Mouse (Mus musculus): ENCODE results near the gene Aspm. TPM values are rescaled to one million over a fixed set of nuclear protein-coding genes. Genes with fewer than 3 reads are reported as not detected.
"Not testable (repeated sequence)": the region's sequence is repeated elsewhere in the genome, so short reads cannot be mapped to it uniquely, and the experiment has no call there.

The Aspm gene
- total RNA-seq (2021): 1 to 10 TPM in 1 of 2 experiments, under 1 TPM in 1; 0.83 to 1.8 TPM
- polyA plus RNA-seq (2012; rRNA removed): 0.10 and 0.15 TPM in 2 replicates
- long read RNA-seq: 0 reads

DNA sequence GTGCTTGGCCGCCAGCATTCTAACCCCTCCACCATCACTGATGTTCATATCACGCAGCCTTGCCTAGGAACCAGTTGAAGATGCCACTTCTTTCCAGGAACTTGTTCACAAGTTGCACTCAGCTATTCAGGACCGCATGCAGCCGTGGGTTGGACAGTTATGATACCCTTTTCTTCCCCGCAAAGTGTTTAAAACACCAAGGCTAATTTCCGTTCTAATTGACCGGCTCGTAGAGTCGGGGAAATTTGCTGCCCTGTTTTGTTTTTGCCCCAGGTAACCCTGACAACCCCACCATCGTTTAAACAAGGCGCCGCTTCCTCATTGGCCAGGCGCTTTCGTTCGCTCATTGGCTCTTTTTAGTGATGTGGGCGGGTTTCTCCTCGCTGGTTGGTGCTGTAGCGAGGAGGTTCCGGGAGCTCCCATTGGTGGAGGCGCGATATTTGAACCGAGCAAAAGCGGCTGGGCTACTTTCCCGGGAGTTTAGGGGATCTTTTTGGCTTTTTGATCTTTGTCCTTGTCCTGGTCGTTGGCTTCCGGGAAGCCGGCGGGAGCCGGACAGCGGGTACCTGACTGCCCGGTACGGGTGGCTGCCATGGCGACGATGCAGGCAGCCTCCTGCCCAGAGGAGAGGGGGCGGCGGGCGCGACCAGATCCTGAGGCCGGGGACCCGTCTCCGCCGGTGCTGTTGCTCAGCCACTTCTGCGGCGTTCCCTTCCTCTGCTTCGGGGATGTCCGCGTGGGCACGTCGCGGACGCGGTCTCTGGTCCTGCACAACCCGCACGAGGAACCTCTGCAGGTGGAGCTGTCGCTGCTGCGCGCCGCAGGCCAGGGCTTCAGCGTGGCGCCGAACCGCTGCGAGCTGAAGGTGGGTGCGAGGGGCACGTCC, at the start of gene Aspm:
Aspm (plus strand) TSS at position 433 of the 886 bp plus-strand sequence.
- peak; percentile 93 for DNase-seq

DNA sequence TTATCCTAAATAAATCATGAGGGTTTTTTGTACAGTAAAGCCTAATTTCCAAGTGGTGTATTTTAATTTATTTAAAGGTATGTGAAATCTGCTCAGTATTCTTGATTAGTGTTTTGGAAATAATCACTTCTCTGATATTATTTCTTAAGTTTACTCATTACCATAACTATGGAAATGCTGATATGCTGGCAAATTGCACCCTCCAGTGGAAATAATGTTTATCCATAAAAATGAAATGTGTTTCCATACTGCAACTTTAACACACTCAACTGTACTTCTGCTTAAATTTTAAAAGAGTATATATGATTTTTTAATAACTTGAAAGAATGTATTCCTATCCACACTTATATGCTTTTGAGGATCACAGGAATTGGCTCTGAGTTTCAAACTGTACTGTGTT, 48.8 kb upstream of the Aspm start:
- DNase-seq: no peak

DNA sequence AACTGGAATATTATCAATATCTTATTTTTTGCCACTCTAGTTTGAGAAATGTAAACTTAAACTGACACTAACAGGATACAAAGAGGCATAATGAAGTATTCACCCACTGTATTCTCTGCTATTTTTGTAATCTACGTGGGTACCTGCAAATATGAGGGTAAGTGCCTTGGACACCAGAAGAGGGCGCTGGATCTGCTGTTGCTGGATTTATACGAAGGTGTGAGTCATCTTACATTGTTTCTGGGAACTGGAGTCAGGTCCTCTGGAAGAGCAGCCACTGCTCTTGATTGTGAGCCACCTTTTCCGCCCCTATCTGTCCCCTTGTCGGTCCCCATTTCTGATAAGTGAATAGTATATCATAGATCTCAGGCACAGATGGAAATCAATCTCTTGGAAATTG, 46.9 kb upstream of the Aspm start:
- peak; percentile 6 for DNase-seq

DNA sequence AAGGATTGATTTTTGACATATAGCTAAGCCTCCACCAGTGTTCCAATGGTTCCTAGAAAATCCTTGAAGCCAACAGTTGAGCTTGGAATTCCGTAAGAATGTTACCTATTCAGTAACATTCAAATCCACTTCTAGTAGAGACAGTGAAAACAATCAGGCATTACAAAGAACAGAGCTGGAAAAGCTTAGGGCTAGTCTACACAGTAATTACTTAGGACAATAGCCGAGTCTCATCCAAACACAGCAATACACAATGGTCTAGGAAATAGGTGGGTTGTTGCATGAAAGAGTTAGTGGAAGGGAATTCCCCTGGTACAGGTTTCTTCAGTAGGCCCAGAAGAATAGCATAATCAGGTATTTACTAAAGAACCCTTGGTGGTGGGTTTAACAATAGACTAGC, 42.2 kb upstream of the Aspm start:
- not testable (repeated sequence) for DNase-seq

DNA sequence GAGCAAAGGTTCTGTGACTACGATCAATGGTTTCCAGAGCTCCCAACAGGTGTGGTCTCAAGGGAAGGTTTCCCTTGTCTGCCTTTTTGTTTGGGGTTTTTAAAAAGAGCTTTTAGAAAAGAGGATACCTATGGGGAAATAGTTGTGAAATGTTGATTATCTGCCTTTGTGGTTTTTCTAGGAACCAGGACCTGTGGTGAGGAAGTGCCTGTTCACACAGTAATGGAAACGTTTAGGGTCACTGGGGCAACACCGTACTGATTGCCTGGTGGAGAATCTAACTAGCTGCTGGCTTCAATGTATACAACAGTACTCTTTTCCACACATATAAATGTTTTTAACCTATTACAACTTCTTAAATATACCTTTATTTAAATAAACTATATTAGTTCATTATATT, 41.1 kb upstream of the Aspm start:
- no peak for DNase-seq

DNA sequence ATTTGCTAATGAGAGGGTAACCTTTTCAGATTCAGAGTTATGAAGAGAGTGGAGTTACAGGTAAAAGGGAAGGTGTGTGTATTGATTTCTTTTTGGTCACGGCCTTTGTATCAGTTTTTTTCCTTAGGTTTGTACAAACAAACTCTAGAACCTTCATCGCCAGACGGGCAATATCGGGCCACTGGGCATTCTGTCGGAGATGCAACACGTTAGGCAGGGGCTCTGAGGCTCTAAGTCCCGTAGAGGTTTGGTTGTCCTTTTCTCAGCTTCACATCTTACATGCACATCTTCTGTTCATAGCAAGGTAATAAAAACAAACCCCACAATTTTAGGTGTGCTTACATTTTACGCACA, 33.1 kb upstream of the Aspm start:
- peak; percentile 13 for DNase-seq

DNA sequence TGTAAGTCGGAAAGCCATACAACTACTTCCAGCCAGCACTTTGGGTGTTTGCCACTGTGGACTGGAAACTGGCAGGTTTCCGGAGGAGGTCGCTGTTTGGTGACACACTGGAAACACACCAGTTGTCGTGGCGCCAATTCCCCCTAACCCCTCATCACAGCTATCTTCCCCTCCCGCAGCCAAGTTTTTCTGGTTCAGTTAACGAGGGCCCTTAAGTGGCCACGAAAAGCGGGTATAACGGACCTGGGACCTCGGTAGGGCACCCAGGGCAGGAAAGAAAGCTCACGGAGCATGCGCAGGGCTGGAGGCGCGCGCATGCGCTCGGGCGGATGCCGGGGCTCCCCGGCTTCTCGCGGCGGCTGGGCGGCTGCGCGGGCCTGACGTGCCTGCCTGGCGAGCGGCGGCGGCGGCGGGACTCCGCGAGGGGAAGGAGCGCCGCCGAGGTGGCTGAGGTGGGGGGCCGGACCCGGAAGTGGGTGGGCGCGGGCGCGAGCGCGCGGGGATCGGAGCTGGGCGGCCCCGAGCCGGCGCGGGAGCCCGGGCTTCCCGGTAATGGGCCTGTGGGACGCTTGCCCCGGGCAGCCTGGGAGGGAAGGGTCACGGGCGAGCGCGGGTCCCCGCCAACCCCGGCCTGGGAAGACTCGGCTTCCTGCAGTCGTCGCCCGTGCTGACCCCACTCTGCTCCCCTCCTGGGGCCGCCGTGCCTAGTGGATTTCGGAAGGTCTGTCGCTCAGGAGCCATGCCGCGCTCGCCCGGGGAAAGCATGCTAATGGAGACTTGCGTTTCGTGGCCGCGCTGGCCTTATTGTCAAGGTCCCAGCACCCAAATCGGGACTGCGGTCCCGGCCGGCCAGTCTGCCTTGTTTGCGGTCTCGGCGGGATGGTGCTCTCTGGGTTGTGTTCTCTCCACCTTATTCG, 32.4 kb upstream of the Aspm start, which contains the start of gene Zbtb41:
Zbtb41 (plus strand) TSS at position 414 of the 917 bp plus-strand sequence.
- peak; percentile 94 for DNase-seq

DNA sequence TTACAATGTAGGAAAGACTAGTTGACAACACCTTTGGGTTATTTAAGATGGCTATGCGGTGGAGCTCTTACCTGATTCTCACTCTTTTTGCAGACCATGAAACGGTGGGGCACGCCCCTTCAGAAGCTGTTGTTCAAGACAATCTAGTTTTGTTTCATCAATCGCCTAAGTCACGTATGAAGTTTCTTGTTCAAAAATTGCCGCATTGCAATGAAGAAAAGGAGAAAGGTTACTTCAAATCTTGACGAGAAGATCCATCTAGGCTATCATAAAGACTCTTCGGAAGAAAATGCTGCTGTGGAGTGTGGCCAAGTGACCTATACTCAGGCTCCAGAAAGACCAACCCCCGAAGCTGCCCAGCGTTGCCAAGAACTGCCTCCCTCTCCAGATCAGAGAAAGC, 31.6 kb upstream of the Aspm start:
- DNase-seq: peak; percentile 11

DNA sequence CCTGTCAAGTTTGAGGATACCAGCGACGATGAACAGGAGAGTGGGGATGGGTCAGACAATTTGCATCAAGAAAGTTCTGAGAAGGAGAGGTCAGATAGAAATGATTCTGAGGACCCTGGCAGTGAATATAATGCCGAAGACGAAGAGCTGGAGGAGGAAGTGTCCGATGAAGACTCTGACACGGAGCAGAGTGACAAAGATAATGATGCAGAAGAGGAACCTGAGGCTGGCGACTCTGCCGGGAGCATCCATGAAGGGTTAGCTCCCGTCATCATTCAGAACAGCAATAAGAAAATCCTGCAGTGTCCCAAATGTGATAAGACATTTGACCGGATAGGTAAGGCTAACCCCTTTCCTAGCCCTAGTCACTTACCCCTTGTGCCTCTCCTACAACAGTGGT, 30.6 kb upstream of the Aspm start:
- no peak for DNase-seq

DNA sequence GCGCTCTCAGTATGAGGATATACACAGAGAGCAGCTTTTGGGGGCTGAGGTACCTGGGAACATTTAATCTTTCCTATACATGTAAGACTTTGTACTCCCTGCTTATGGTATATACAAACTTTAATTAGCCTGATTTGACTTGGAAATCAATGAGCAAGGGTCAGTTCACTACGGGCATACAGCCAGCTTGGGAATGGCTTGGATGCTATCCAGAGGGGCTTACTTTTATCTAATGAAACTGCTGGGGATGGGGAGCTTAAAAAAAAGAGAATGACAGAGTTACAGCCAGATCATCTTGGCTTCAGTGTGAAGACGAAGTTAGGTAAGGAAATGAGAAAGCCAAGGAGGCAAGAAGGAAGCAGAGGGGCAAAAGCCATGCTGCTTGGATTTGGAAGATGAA, 29.6 kb upstream of the Aspm start:
- no peak for DNase-seq

DNA sequence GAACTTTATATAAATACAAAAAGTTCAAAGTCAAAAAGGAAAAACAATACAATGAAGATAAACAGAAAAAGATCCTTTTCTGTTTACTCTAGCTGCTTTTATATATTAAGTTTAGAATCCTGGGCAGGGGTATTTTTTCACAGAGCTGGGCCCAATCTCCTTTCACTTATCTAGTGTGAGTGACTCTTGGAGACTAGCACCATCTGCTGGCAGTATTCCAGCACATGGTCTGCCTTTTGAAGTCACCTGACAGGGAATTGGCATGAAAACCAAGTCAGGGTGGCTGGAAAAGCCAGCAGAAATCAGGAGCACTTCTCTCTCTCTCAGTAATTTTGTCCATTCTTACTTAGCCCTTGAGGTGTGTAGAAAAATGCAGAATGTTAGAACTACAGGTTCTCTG, 16.2 kb upstream of the Aspm start:
- DNase-seq: peak; percentile 40

DNA sequence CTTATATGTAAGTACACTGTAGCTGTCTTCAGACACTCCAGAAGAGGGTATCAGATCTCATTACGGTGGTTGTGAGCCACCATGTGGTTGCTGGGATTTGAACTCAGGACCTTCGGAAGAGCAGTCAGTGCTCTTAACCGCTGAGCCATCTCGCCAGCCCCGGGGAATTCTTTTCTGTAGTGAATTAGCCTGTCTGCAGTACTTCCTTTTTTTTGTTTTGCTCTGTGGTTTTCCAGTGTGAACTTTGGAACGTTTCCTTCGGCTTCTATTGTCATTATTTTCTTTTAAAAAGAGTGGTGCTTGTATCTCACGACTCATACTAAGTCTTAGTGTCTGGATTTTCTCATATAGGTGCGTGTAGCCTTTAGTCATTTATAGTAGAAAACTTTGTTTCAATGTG, 11.5 kb upstream of the Aspm start:
- not testable (repeated sequence) for DNase-seq

DNA sequence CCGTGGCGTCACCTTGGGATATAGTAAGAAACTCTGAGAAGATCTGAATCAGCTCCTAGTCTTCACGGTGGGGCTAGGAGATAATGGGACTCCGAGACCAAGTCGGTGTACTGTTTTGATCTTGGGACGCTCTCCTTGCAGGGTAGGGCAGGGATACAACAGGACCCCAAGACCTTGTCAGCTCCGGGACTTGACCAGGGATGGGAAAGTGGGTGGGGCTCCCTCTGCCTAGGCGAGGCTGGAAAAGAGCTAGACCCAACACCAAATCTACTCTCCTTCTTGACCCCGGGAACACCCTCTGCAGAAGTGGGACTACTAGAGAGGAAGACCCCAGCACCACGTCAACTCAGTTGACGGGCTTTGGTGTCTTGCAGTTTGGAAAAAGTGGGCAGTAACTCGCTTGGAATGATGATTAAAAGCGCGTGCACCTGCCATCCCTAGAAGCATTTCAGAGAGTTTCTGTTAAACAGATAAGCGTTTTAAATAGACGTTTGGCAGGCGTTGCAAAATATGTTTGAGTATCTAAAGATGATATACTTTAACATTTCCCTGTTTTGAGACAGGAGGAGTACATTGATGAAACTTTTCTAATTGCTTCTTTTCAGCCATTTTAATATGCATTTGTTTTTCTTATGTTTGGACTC, 776 bp downstream of the Aspm start:
- DNase-seq: no peak

DNA sequence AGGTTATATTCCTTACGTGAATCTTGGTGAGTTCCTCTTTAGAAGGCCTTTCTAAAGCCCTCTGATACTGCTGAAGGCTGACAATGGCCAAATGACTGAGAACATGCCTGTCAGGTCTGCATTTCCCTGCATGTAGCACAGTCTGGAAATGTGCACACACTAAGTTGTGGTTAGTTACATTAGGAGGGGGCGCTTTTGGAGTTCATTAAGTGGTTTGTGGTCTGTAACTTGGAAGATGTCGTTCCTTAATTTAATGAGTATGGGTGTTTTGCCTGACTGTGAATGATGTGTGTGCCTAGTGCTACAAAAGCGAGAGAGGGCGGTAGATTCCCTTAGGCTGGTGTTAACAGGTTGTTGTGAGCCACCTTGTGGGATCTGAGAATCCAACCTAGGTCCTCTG, 6.2 kb downstream of the Aspm start:
- DNase-seq: no peak

DNA sequence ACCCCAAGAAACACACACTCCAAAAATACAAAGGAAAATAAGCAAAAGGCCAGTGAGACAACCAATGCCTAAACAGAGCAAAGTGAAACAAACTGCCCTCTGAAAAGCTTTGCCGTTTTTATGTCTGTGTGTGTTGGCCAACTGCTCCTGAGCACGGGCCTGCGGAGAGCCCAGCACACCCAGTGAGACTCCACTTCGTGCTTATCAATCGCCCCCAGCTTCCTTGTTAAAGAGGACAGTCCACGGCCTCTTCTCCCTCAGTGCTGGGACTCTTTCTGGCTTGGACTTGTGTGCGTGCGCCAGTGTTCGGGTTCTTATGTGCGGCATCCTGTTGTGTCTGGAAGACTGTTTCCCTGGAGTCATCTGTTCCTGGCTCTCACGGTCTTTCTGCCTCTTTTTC, 11.4 kb downstream of the Aspm start:
- DNase-seq: no peak

DNA sequence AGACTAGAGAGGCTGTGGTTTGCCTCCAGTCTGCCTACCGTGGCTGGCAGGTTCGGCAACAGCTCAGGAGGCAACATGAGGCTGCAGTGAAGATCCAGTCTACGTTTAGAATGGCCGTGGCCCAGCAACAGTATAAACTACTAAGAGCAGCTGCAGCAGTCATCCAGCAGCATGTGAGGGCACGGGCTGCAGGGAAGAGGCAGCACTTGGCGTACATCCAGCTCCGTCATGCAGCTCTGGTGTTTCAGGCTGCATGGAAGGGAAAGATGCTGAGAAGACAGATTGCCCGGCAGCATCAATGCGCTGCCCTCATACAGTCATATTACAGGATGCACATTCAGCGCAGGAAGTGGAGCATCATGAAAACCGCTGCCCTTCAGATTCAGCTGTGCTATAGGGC, 24.3 kb downstream of the Aspm start:
- DNase-seq: no peak

DNA sequence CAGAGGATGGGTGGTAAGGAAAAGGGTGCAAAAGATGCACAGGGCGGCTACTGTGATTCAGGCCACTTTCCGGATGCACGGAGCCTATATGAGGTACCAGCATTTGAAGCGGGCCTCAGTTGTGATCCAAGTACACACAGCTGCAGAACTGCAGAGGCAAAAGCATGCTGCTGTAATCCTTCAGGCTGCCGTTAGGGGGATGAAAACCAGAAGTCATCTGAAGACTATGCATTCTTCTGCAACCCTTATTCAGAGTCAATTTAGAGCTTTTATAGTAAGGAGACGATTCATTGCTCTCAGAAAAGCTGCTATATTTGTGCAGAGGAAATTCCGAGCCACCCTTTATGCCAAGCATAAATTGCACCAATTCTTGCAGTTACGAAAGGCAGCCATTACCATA, 25.7 kb downstream of the Aspm start:
- no peak for DNase-seq

DNA sequence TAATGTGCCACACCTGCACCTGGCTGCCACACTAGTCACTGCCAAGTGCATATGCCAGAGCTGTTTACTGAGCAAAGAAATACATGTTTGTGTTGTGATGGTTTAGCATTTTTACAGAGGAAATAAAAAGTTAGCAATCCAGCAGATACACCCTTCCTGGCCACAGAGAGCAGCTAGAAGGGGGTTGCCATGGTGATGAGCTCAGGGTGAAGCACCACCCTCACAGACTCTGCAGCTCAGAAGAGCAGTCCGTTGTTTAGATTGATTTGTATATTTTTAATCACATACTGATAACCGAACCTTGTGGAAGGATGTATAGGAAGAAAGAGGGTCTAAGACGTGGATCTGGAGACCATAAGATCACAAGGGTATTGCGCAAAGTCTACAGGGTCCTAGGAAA, 26.6 kb downstream of the Aspm start:
- DNase-seq: no peak

DNA sequence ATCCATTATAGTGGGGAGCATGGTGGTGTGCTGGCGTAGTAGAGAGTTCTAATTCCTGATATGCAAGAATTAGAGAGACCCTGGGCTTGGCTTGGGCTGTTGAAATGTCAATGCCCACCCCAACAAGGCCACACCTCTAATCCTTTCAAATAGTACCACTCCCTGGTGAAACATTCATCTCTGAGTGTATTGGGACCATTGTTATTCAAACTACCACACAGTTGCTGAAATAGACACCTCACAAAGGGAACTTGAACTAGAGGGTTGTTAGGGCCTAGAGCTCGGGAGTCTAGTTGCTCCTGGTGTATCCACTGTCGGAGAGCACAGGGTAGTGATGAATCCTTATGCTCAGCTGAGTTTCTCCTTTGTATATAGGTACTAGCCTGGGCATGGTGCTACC, 40.1 kb downstream of the Aspm start:
- DNase-seq: no peak

DNA sequence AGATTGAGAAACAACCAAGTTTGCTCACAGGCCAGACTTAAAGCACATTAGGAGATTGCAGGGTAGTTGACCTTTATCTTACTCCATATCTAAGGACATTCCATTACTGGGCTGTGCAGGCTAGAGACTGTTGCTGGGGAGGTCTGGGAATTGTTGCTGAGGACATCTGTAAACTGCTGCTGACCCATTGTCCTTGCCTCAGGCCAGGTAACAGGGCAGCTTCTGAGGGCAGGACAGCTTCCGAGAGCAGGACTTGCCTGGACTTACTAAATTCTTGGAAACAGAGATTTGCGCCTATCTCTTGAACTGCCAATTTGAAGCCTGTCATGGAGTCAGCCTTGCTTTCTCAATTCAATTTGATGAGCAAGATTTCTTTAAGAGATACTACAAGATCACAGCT, 40.8 kb downstream of the Aspm start:
- DNase-seq: no peak

DNA sequence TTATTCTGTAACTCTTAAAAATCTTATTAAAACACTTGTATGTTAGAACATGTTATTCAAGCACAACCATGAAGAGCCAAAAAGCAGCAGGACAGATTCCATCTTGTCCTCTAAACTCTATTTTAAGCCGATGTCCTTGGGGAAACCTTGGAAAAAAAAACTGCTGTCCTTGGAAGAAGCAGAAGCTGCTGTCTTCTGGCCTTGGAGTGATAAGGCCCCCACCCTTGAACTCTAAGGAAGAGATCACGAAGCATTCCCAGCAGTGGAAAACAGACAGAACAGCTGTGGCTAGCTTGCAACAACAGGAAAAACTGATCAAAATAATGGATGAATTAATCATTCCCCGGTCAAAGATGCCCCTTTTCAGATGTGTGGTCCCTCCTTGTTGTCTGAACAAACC, 41.6 kb downstream of the Aspm start:
- DNase-seq: peak; percentile 7

DNA sequence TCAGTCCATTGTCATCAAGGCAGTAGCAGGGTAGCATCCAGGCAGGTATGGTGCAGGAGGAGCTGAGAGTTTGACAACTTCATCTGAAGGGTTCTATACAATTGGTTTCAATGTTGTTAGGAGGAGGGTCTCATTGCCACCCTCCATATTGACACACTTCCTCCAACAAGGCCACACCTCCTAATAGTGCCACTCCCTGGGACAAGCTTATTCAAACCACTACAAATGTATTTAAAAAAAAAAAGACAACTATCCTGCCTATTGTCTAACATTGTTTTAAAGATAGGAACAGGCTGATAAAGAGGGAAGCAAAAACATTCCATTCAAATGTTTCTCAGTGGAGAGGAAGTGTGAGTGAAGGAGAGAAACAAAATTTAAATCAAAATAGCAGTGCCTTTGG, 45.2 kb downstream of the Aspm start:
- DNase-seq: no peak
